Mouse (Mus musculus): ENCODE measurements at regions not wholly inside any gene's neighbourhood (a gene's known extent, or its start where the extent isn't known, plus 50 kb on each side); places are given as distances from the start of the nearest gene placed in this dataset.

- 56% methylated on average over 4 of the region's 4 CpGs for WGBS
- Histone ChIP-seq H3K4me3 (replicated peaks; ENCODE audit: extremely low read depth, low read depth, low read length) (no peak overlapping the region), H3K4me1 (ENCODE audit: control insufficient read depth, insufficient read depth, low read length) (peaks cover 3% of the 10 kb centered on the region)
- TF ChIP-seq CTCF (IDR thresholded peaks at IDR 0.05; ENCODE audit: insufficient read depth, low read length) (no peak), POLR2A (IDR thresholded peaks at IDR 0.05; ENCODE audit: borderline replicate concordance, extremely low read depth, low read depth, low read length) (no peak)
- DNase-seq, result no peak
Observed at GRCm38 (mm10) chr11:79881812-79882211, 80.4 kb downstream of the Utp6 start.

- Histone ChIP-seq H3K4me1 (ENCODE audit: control insufficient read depth, insufficient read depth, low read length) (peaks cover 3% of the 10 kb centered on the region), H3K4me3 (replicated peaks; ENCODE audit: extremely low read depth, low read depth, low read length) (no peak overlapping the region)
- WGBS, result 48% methylated on average over 7 of the region's 7 CpGs
- peak; percentile 38 for DNase-seq
- TF ChIP-seq CTCF (IDR thresholded peaks at IDR 0.05; ENCODE audit: insufficient read depth, low read length) (no peak), POLR2A (IDR thresholded peaks at IDR 0.05; ENCODE audit: borderline replicate concordance, extremely low read depth, low read depth, low read length) (no peak)
Observed at GRCm38 (mm10) chr11:79878091-79878490, 84.1 kb downstream of the Utp6 start.

- peaks cover 3% of the 10 kb centered on the region for H3K4me1 ChIP-seq (ENCODE audit: control insufficient read depth, insufficient read depth, low read length)
- peak; percentile 60 for DNase-seq
- no peak for TF ChIP-seq CTCF (IDR thresholded peaks at IDR 0.05; ENCODE audit: insufficient read depth, low read length)
- no peak for TF ChIP-seq POLR2A (IDR thresholded peaks at IDR 0.05; ENCODE audit: borderline replicate concordance, extremely low read depth, low read depth, low read length)
- H3K4me3 ChIP-seq (replicated peaks; ENCODE audit: extremely low read depth, low read depth, low read length), result no peak overlapping the region
- WGBS, result 21% methylated on average over 3 of the region's 3 CpGs
Observed at GRCm38 (mm10) chr11:79877184-79877745, 84.9 kb downstream of the Utp6 start.

GRCm38 (mm10) chr11:79871783-79872628, 90.2 kb downstream of the Utp6 start:
- TF ChIP-seq POLR2A (IDR thresholded peaks at IDR 0.05; ENCODE audit: borderline replicate concordance, extremely low read depth, low read depth, low read length) (no peak), CTCF (IDR thresholded peaks at IDR 0.05; ENCODE audit: insufficient read depth, low read length) (no peak)
- 87% methylated on average over 10 of the region's 10 CpGs for WGBS
- no peak for DNase-seq
- peaks cover 10% of the 10 kb centered on the region for H3K4me1 ChIP-seq (ENCODE audit: control insufficient read depth, insufficient read depth, low read length)
- no peak overlapping the region for H3K4me3 ChIP-seq (replicated peaks; ENCODE audit: extremely low read depth, low read depth, low read length)

GRCm38 (mm10) chr11:79870189-79870588, 92.0 kb downstream of the Utp6 start:
- Histone ChIP-seq H3K4me3 (replicated peaks; ENCODE audit: extremely low read depth, low read depth, low read length) (no peak overlapping the region), H3K4me1 (ENCODE audit: control insufficient read depth, insufficient read depth, low read length) (peaks cover 10% of the 10 kb centered on the region)
- 29% methylated on average over 5 of the region's 5 CpGs for WGBS
- no peak for DNase-seq
- no peak for TF ChIP-seq POLR2A (IDR thresholded peaks at IDR 0.05; ENCODE audit: borderline replicate concordance, extremely low read depth, low read depth, low read length)
- TF ChIP-seq CTCF (IDR thresholded peaks at IDR 0.05; ENCODE audit: insufficient read depth, low read length), result no peak

GRCm38 (mm10) chr11:79869009-79869408, 93.2 kb downstream of the Utp6 start:
- TF ChIP-seq POLR2A (IDR thresholded peaks at IDR 0.05; ENCODE audit: borderline replicate concordance, extremely low read depth, low read depth, low read length), result no peak
- TF ChIP-seq CTCF (IDR thresholded peaks at IDR 0.05; ENCODE audit: insufficient read depth, low read length), result no peak
- Histone ChIP-seq H3K4me3 (replicated peaks; ENCODE audit: extremely low read depth, low read depth, low read length) (no peak overlapping the region), H3K4me1 (ENCODE audit: control insufficient read depth, insufficient read depth, low read length) (peaks cover 10% of the 10 kb centered on the region)
- no peak for DNase-seq
- 77% methylated on average over 5 of the region's 5 CpGs for WGBS

- WGBS, result 24% methylated on average over 5 of the region's 5 CpGs
- H3K4me3 ChIP-seq (replicated peaks; ENCODE audit: extremely low read depth, low read depth, low read length), result no peak overlapping the region
- no peak for DNase-seq
- peaks cover 4% of the 10 kb centered on the region for H3K4me1 ChIP-seq (ENCODE audit: control insufficient read depth, insufficient read depth, low read length)
- TF ChIP-seq POLR2A (IDR thresholded peaks at IDR 0.05; ENCODE audit: borderline replicate concordance, extremely low read depth, low read depth, low read length) (no peak), CTCF (IDR thresholded peaks at IDR 0.05; ENCODE audit: insufficient read depth, low read length) (no peak)
Observed at GRCm38 (mm10) chr11:79864836-79865235, 97.4 kb downstream of the Utp6 start.

- 71% methylated on average over 14 of the region's 14 CpGs for WGBS
- TF ChIP-seq CTCF (IDR thresholded peaks at IDR 0.05; ENCODE audit: insufficient read depth, low read length) (no peak), POLR2A (IDR thresholded peaks at IDR 0.05; ENCODE audit: borderline replicate concordance, extremely low read depth, low read depth, low read length) (no peak)
- no peak for DNase-seq
Observed at GRCm38 (mm10) chr11:79863487-79864175, 98.6 kb downstream of the Utp6 start.

GRCm38 (mm10) chr11:79860611-79861067, 101.6 kb downstream of the Utp6 start:
- TF ChIP-seq POLR2A (IDR thresholded peaks at IDR 0.05; ENCODE audit: borderline replicate concordance, extremely low read depth, low read depth, low read length), result no peak
- no peak for TF ChIP-seq CTCF (IDR thresholded peaks at IDR 0.05; ENCODE audit: insufficient read depth, low read length)
- Histone ChIP-seq H3K4me3 (replicated peaks; ENCODE audit: extremely low read depth, low read depth, low read length) (no peak overlapping the region), H3K4me1 (ENCODE audit: control insufficient read depth, insufficient read depth, low read length) (peaks cover 2% of the 10 kb centered on the region; the same call in 1 of the 2 replicates)
- no peak for DNase-seq
- WGBS, result 55% methylated on average over 12 of the region's 12 CpGs

More at GRCm38 (mm10) chr11:79863487-79864175, 98.6 kb downstream of the Utp6 start:
- Histone ChIP-seq H3K4me1 (ENCODE audit: control insufficient read depth, insufficient read depth, low read length) (peaks cover 2% of the 10 kb centered on the region; the same call in 1 of the 2 replicates), H3K4me3 (replicated peaks; ENCODE audit: extremely low read depth, low read depth, low read length) (no peak overlapping the region)
